Mouse (Mus musculus): ENCODE measurements around the gene Nfx1. TPM values are rescaled to one million over a fixed set of nuclear protein-coding genes. Genes with fewer than 3 reads are reported as not detected.
"Not testable (repeated sequence)": the region's sequence is repeated elsewhere in the genome, so short reads cannot be mapped to it uniquely, and the experiment has no call there.

The Nfx1 gene
- 89.0 and 97.5 TPM in 2 replicates for polyA plus RNA-seq (2014; fragmentation: Nextera tagmentation; extraction: Ambion mirVana)

DNA sequence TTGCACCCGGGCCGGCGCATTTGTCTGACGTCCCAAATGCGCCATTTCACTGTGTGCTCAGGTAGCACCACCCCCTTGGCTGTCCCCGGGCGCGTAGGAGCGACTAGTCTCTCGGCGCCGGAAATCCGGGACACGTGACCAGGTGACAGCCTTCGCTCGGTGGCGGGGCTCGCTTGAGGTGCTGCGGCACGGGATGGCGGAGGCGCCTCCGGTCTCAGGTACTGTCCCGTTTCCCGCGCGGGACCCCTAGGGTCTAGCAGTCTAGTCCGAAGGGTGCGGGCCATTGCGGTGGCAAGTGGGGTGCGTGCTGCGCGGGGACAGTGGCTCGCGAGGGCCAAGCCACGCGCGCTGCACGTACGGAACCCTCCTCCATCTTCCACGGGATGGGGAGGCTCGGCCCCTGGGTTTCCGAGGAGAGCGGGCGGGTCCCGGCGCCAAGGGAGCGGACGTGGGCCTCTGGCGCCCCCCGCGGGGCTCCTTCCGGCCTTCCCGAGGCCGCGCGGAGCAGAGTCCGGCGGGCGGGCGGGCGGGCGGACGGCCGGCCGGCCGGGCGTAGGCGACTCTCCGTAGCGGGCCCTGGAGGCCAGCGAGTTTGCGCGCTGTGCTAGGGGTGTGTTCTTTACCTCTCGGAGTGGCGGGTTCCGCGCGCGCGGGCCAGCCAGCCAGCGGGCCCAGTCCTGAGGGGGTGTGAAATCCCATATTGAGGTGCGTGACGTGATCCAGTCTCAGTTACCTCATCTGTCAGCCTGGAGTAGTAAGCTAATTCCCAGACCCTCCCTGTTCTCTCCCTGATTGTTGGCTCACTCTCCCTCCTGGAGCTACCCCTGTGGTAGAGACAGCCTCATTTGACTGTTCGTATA lies at the start of gene Nfx1:
TSS of gene Nfx1 (plus strand) at position 65 of the 860 bp plus-strand sequence.
- Histone ChIP-seq H3K4me3 (ENCODE audit: low read depth, low read length) (peak within 1 kb of the TSS; percentile 98), H3K27me3 (replicated peaks; ENCODE audit: control insufficient read depth, insufficient read depth, low read length) (no peaks in the 10 kb centered on the region), H3K9ac (ENCODE audit: low read depth, low read length) (peak within 1 kb of the TSS; percentile 81), H3K27ac (ENCODE audit: low read depth, low read length) (peak within 1 kb of the TSS; percentile 96), H3K4me1 (replicated peaks; ENCODE audit: control insufficient read depth, insufficient read depth, low read length) (peaks cover 21% of the 10 kb centered on the region), H3K36me3 (ENCODE audit: control insufficient read depth, insufficient read depth, low read length) (peaks cover 3% of the 10 kb centered on the region), H3K4me2 (peak within 1 kb of the TSS; percentile 84), H3K9me3 (ENCODE audit: control insufficient read depth, low read length) (no peaks in the 10 kb centered on the region)
- 1% methylated on average over 85 of the region's 85 CpGs for WGBS
- DNase-seq (ENCODE audit: low spot score): peak; percentile 95
- peak; percentile 92 for ATAC-seq (replicated peaks; ENCODE audit: low FRiP score)

DNA sequence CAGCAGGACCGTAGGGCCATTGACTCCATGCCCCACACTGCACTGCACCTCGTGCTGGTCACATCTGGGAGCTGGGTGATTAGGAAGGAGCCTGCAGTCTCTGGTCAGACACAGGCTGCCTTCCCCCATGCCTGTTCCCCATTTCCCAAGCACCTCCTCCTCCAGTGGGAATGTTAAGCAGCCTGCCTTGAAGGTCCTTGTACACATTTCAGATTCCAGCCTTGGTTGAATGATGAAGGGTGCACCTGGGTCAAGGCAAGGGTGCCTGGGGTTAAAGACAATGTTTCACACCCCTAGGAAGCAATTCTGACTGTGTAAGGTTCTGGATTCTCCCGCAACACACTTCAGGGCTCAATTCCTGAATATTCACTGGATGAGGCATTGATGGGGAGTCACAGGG lies 49.4 kb upstream of the Nfx1 start:
- no peak overlapping the region for H3K4me2 ChIP-seq
- 0 out of 2 replicates have a peak, but pooled peaks cover 2% of the 10 kb centered on the region for H3K27me3 ChIP-seq (replicated peaks; ENCODE audit: control insufficient read depth, insufficient read depth, low read length)
- peaks cover 4% of the 10 kb centered on the region; the same call in 1 of the 2 replicates for H3K4me1 ChIP-seq (replicated peaks; ENCODE audit: control insufficient read depth, insufficient read depth, low read length)
- H3K27ac ChIP-seq (ENCODE audit: low read depth, low read length): no peak overlapping the region
- 54% methylated on average over 3 of the region's 3 CpGs for WGBS
- H3K4me3 ChIP-seq (ENCODE audit: low read depth, low read length): no peak overlapping the region
- DNase-seq (ENCODE audit: low spot score) (no peak), ATAC-seq (replicated peaks; ENCODE audit: low FRiP score) (no peak)
- no peak overlapping the region for H3K9ac ChIP-seq (ENCODE audit: low read depth, low read length)
- no peaks in the 10 kb centered on the region for H3K36me3 ChIP-seq (ENCODE audit: control insufficient read depth, insufficient read depth, low read length)
- H3K9me3 ChIP-seq (ENCODE audit: control insufficient read depth, low read length): no peaks in the 10 kb centered on the region

DNA sequence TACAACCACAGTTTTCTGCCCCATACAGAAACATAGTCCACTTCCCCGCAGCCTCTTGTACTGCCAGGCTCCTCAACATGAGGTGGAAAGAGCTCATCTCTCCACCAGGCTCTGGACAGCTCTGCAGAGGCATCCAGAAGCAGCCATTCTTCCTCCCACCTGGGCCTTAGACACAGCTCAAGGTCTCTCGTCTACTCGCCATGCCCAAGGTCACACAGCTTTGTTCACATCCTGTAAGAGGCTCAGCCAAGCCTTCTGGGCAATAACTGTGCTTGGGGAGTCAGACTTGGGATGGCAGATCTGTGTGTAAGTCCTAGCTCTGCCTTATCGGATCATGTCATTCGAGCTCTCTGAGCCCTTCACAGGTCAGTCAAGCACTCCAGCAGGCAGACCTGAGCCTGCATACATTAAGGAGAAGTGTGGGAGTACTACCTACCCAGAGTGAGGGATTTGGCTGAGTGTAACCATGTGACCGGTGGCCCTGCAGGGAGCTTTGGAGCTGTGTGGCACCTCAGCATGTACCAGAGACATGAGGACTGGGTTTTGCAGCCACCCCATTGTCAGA lies 47.5 kb upstream of the Nfx1 start:
- Histone ChIP-seq H3K27me3 (replicated peaks; ENCODE audit: control insufficient read depth, insufficient read depth, low read length) (0 out of 2 replicates have a peak, but pooled peaks cover 2% of the 10 kb centered on the region), H3K36me3 (ENCODE audit: control insufficient read depth, insufficient read depth, low read length) (no peaks in the 10 kb centered on the region), H3K4me1 (replicated peaks; ENCODE audit: control insufficient read depth, insufficient read depth, low read length) (peaks cover 4% of the 10 kb centered on the region; the same call in 1 of the 2 replicates), H3K9ac (ENCODE audit: low read depth, low read length) (no peak overlapping the region), H3K27ac (ENCODE audit: low read depth, low read length) (no peak overlapping the region), H3K9me3 (ENCODE audit: control insufficient read depth, low read length) (no peaks in the 10 kb centered on the region), H3K4me3 (ENCODE audit: low read depth, low read length) (no peak overlapping the region), H3K4me2 (no peak overlapping the region)
- ATAC-seq (replicated peaks; ENCODE audit: low FRiP score) (no peak), DNase-seq (ENCODE audit: low spot score) (no peak)
- 76% methylated on average over 6 of the region's 6 CpGs for WGBS

DNA sequence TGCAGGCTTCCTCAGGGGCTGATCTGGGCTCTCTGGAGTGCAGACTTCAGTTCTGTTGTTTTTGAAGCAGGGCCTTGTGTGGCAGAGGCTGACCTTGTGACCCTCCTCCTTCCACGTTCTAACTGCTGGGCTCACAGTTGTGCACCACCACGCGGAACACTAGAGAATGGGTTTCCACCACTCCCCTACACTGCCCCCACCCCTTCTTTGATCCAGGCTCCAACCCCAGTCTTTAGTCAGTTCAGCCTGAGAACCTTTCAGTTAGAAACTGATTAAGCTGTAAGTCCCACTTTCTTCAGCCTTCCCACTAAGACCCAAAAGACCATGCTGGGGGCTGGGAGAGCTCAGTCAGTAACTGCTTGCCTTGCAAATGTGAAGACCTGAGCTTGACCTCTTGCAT lies 45.1 kb upstream of the Nfx1 start:
- ATAC-seq (replicated peaks; ENCODE audit: low FRiP score): no peak
- no peak for DNase-seq (ENCODE audit: low spot score)
- no peak overlapping the region for H3K27ac ChIP-seq (ENCODE audit: low read depth, low read length)

DNA sequence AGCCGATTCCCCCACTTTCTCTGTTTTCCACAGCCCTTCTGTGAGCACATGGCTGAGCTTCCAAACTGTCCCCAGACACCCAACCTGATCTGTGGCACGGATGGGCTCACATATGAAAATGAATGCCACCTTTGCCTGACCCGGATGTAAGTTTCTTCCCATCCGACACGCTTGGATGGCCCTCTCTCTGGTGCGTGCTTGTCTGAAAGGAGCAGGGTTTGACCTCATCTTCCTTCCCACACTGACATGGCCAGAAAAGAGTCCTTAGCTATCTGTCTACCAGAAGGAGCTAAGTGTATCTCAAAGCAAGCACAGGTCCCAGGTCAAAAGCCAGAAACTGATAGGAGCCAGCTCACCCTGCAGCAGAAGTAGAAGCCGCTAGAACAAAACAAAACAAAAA lies 41.7 kb upstream of the Nfx1 start:
- Histone ChIP-seq H3K9ac (ENCODE audit: low read depth, low read length) (no peak overlapping the region), H3K27me3 (replicated peaks; ENCODE audit: control insufficient read depth, insufficient read depth, low read length) (no peaks in the 10 kb centered on the region), H3K36me3 (ENCODE audit: control insufficient read depth, insufficient read depth, low read length) (no peaks in the 10 kb centered on the region; the same call in 1 of the 2 replicates), H3K27ac (ENCODE audit: low read depth, low read length) (no peak overlapping the region), H3K4me2 (no peak overlapping the region), H3K4me3 (ENCODE audit: low read depth, low read length) (no peak overlapping the region), H3K9me3 (ENCODE audit: control insufficient read depth, low read length) (no peaks in the 10 kb centered on the region), H3K4me1 (replicated peaks; ENCODE audit: control insufficient read depth, insufficient read depth, low read length) (no peaks in the 10 kb centered on the region)
- DNase-seq (ENCODE audit: low spot score): no peak
- WGBS: 84% methylated on average over 7 of the region's 7 CpGs
- no peak for ATAC-seq (replicated peaks; ENCODE audit: low FRiP score)

More for the DNA sequence above, 45.1 kb upstream of the Nfx1 start:
- 70% methylated on average over 3 of the region's 3 CpGs for WGBS
- H3K36me3 ChIP-seq (ENCODE audit: control insufficient read depth, insufficient read depth, low read length): no peaks in the 10 kb centered on the region
- no peaks in the 10 kb centered on the region for H3K9me3 ChIP-seq (ENCODE audit: control insufficient read depth, low read length)
- no peak overlapping the region for H3K4me2 ChIP-seq
- H3K4me1 ChIP-seq (replicated peaks; ENCODE audit: control insufficient read depth, insufficient read depth, low read length): no peaks in the 10 kb centered on the region
- 0 out of 2 replicates have a peak, but pooled peaks cover 2% of the 10 kb centered on the region for H3K27me3 ChIP-seq (replicated peaks; ENCODE audit: control insufficient read depth, insufficient read depth, low read length)
- no peak overlapping the region for H3K4me3 ChIP-seq (ENCODE audit: low read depth, low read length)
- no peak overlapping the region for H3K9ac ChIP-seq (ENCODE audit: low read depth, low read length)

DNA sequence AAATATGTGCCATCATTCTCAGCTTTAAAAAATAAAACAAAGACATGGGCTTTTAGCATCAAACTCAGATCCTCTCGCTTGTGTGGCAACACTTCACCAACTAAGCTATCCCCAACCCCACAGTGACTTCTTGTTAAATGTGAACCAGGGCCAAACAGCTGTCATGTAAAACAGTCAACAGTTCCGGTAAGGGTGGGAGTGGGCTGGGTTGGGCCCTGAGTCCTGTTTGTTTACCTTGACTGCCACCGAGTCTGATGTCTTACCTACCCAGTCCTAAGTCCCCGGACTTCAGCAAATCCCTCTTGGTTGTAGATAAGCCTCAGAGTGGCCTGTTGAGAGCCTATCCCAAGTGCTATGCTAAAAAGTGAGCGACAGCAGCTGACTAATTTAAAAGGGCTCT lies 37.0 kb upstream of the Nfx1 start:
- ATAC-seq (replicated peaks; ENCODE audit: low FRiP score): no peak
- H3K27ac ChIP-seq (ENCODE audit: low read depth, low read length): no peak overlapping the region
- H3K27me3 ChIP-seq (replicated peaks; ENCODE audit: control insufficient read depth, insufficient read depth, low read length): no peaks in the 10 kb centered on the region
- no peaks in the 10 kb centered on the region for H3K9me3 ChIP-seq (ENCODE audit: control insufficient read depth, low read length)
- no peaks in the 10 kb centered on the region for H3K4me1 ChIP-seq (replicated peaks; ENCODE audit: control insufficient read depth, insufficient read depth, low read length)
- peaks cover 26% of the 10 kb centered on the region for H3K36me3 ChIP-seq (ENCODE audit: control insufficient read depth, insufficient read depth, low read length)
- H3K4me3 ChIP-seq (ENCODE audit: low read depth, low read length): no peak overlapping the region
- no peak overlapping the region for H3K9ac ChIP-seq (ENCODE audit: low read depth, low read length)
- no peak for DNase-seq (ENCODE audit: low spot score)
- no peak overlapping the region for H3K4me2 ChIP-seq
- 80% methylated on average over 5 of the region's 5 CpGs for WGBS

DNA sequence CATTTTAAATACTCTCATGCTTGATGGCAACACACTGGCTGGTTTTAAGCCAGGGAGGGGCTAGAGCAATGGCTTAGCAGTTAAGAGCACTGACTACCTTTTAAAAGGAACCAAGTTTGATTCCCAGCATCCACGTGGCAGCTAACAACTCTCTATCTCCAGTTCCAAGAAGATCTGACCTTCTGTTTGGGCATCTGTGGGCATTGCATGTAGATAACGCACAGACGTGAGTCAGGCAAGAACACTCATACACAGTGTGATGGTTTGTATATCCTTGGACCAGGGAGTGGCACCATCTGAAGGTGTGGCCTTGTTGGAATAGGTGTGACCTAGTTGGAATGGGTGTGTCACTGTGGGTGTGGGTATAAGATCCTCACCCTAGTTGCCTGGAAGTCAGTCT lies 36.3 kb upstream of the Nfx1 start:
- peaks cover 33% of the 10 kb centered on the region for H3K36me3 ChIP-seq (ENCODE audit: control insufficient read depth, insufficient read depth, low read length)
- ATAC-seq (replicated peaks; ENCODE audit: low FRiP score); H3K27me3 ChIP-seq (replicated peaks; ENCODE audit: control insufficient read depth, insufficient read depth, low read length); H3K9me3 ChIP-seq (ENCODE audit: control insufficient read depth, low read length); H3K4me1 ChIP-seq (replicated peaks; ENCODE audit: control insufficient read depth, insufficient read depth, low read length); H3K4me3 ChIP-seq (ENCODE audit: low read depth, low read length); H3K4me2 ChIP-seq; DNase-seq (ENCODE audit: low spot score); H3K27ac ChIP-seq (ENCODE audit: low read depth, low read length); H3K9ac ChIP-seq (ENCODE audit: low read depth, low read length): not testable (repeated sequence)
- 77% methylated on average over 3 of the region's 3 CpGs for WGBS

DNA sequence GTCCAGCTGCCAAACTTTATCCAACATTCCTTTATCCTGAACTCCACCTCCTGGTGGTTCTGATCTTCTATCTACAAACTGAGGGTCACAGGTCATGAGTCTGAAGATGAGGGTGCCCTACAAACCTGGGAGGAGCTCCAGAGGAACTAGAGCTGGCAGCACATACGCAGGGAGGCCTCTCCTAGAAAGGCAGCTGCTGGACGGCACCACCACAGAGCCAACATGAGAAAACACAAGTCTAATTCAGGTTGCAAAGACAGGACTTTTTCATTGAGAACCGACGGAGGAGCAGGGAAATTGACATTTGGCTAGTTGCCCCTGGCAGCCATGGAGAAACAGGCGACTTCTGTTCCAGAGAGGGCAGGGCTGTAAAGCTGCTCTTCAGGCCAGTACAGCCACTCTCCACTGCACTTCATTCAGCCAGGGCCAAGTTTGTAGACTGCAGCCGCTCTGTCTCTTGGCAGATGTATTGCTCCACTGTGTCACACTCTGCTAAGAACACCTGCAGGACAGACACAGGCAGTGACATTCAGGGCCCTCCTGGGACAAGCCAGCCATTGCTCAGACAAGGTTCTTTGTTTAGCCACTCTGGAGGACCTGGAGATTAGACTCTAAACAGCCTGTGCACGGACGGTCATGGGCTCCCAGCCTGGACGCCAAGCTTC lies 34.4 kb upstream of the Nfx1 start:
- Histone ChIP-seq H3K4me3 (ENCODE audit: low read depth, low read length) (no peak overlapping the region), H3K4me1 (replicated peaks; ENCODE audit: control insufficient read depth, insufficient read depth, low read length) (no peaks in the 10 kb centered on the region), H3K27ac (ENCODE audit: low read depth, low read length) (no peak overlapping the region), H3K9me3 (ENCODE audit: control insufficient read depth, low read length) (peaks cover 6% of the 10 kb centered on the region), H3K27me3 (replicated peaks; ENCODE audit: control insufficient read depth, insufficient read depth, low read length) (no peaks in the 10 kb centered on the region), H3K9ac (ENCODE audit: low read depth, low read length) (no peak overlapping the region), H3K4me2 (no peak overlapping the region), H3K36me3 (ENCODE audit: control insufficient read depth, insufficient read depth, low read length) (peaks cover 52% of the 10 kb centered on the region)
- 86% methylated on average over 9 of the region's 9 CpGs for WGBS
- DNase-seq (ENCODE audit: low spot score) (no peak), ATAC-seq (replicated peaks; ENCODE audit: low FRiP score) (no peak)
